Mouse (Mus musculus): Measurements from ENCODE around the gene Fam189a1. TPM values are rescaled to one million over a fixed set of nuclear protein-coding genes. Genes with fewer than 3 reads are reported as not detected.
A peak's percentile ranks its signal among the peaks of the same experiment; 100 is the strongest.

Fam189a1 gene
- polyA plus RNA-seq, 1 experiment from 2014 or later, result 0.27 TPM

DNA sequence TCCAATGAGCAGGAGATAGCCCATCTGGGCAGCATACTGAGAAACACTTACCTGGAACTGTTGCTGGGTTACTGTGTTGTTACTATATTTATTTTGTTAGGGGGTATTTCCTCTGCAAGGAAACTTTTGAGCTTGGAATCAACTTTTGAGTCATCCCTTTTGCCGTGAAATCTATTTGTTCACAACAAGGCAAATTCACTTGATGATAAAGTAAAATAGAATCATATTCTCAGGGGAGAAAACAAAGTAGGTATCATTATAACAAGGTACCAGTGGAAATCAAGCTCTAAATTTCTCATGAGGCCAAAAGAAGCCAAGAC, 315.8 kb downstream of the Fam189a1 start:
- Histone ChIP-seq H3K4me1 (replicated peaks; ENCODE audit: control insufficient read depth, insufficient read depth, low read length) (no peaks in the 10 kb centered on the region), H3K9me3 (ENCODE audit: control insufficient read depth, low read length) (no peaks in the 10 kb centered on the region), H3K4me3 (ENCODE audit: low read depth, low read length) (no peak overlapping the region), H3K36me3 (ENCODE audit: control insufficient read depth, insufficient read depth, low read length) (no peaks in the 10 kb centered on the region), H3K27ac (ENCODE audit: low read depth, low read length) (no peak overlapping the region), H3K27me3 (replicated peaks; ENCODE audit: control insufficient read depth, insufficient read depth, low read length) (no peaks in the 10 kb centered on the region), H3K9ac (ENCODE audit: low read depth, low read length) (no peak overlapping the region), H3K4me2 (peak overlapping the region; percentile 59; the same call in 1 of the 2 replicates)
- ATAC-seq (replicated peaks; ENCODE audit: low FRiP score), result no peak
- DNase-seq (ENCODE audit: low spot score), result no peak
- 73% methylated on average over 1 of the region's 1 CpGs for WGBS

DNA sequence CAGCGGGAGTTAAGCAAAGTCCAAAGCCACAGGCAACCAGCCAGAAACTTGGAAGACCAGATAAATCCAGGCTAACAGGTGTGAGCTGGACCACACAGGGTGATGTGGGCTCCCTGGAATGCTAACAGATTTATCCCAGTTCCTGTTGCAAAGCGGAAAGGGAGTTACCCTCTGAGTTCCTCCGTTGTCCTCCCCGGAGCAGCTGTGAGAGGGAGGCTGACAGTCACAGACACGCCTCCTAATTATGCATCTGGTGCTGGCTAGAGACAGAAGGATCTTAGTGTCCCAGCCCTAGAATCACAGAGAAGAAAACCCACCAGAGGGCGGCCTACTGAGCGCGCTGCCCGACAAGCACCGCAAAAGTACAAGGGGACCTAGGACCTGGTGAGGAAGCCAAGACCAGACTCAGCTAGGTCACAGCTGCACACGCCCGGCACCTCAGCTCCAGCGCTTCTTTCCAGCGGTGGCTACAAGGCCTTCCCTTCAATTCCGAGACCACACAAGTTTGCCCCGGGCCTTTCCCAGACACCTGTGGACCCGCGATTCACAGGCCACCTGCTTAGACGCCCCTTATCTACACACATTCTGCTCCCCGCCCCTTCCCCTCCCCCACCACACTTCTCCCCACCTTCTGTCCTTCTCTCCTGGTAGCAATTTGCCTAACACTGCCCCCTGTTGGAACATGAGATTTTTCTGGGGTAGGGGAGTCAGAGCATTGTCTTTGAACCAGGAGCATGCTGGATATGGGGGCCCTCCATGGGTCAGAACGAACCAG, 316.4 kb downstream of the Fam189a1 start:
- DNase-seq (ENCODE audit: low spot score), result peak; percentile 36
- peak; percentile 56 for ATAC-seq (replicated peaks; ENCODE audit: low FRiP score)
- Histone ChIP-seq H3K4me3 (ENCODE audit: low read depth, low read length) (peak overlapping the region; percentile 35), H3K9ac (ENCODE audit: low read depth, low read length) (no peak overlapping the region), H3K4me1 (replicated peaks; ENCODE audit: control insufficient read depth, insufficient read depth, low read length) (no peaks in the 10 kb centered on the region), H3K27me3 (replicated peaks; ENCODE audit: control insufficient read depth, insufficient read depth, low read length) (no peaks in the 10 kb centered on the region), H3K9me3 (ENCODE audit: control insufficient read depth, low read length) (no peaks in the 10 kb centered on the region), H3K4me2 (peak overlapping the region; percentile 59), H3K27ac (ENCODE audit: low read depth, low read length) (no peak overlapping the region), H3K36me3 (ENCODE audit: control insufficient read depth, insufficient read depth, low read length) (no peaks in the 10 kb centered on the region)
- 1% methylated on average over 21 of the region's 21 CpGs for WGBS

DNA sequence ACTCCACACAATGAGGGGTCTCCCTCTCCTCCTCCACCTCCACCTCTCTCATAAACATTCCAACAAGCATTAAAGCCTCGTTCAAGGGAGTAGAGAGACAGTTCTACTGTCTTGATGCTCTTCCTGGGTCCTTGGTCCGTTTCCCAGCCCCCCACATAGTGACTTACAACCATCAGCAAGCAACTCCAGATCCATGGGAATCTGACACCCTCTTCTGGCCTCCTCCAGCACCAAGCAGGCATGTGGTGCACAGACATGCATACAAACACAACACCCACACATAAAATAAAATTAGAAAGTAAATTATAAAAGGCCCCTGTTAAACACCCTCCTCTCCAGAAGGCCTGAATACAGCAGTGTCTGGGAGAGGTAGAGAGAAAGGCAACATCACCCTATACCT, 317.1 kb downstream of the Fam189a1 start:
- Histone ChIP-seq H3K27me3 (replicated peaks; ENCODE audit: control insufficient read depth, insufficient read depth, low read length) (no peaks in the 10 kb centered on the region), H3K36me3 (ENCODE audit: control insufficient read depth, insufficient read depth, low read length) (no peaks in the 10 kb centered on the region), H3K9ac (ENCODE audit: low read depth, low read length) (no peak overlapping the region), H3K4me3 (ENCODE audit: low read depth, low read length) (no peak overlapping the region), H3K4me1 (replicated peaks; ENCODE audit: control insufficient read depth, insufficient read depth, low read length) (no peaks in the 10 kb centered on the region), H3K9me3 (ENCODE audit: control insufficient read depth, low read length) (no peaks in the 10 kb centered on the region), H3K4me2 (peak overlapping the region; percentile 59; the same call in 1 of the 2 replicates), H3K27ac (ENCODE audit: low read depth, low read length) (no peak overlapping the region)
- 54% methylated on average over 2 of the region's 2 CpGs for WGBS
- no peak for DNase-seq (ENCODE audit: low spot score)
- ATAC-seq (replicated peaks; ENCODE audit: low FRiP score), result no peak

DNA sequence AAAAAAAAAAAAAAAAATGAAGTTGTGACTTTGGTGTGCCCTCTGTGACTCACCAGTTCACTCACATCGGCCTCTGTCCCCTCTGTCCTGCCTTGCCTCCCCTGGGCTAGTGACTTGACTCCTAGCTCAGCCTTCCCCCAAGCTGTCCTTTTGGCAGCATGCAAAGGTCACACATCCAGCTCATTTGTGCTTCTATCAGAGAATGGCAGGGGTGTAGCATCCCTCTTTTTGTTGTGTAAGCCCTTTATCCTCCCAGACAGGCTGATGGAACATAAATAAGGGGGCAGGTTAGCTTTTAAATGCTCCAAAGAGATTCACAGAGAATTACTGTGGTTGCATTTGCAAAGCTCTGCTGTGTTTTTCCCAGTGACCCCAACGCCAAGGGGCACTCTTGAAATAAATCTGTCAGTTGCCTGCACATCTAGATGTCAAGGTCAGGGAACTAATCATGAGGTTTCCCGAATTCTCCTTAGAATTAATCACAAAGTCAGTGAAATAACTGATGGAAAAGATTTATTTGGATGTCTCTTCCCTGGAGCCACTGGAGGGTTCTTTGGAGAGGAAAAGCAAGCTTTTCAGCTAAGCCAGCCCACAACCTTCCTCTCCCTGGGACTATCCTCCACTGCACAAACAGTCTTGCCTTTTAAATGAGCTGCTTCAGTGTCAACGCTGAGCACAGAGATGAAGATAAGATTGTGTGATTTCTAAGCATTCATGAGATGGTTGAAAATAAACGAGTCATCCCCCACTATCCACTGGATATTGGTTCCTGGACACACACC, 326.0 kb downstream of the Fam189a1 start:
- no peaks in the 10 kb centered on the region for H3K9me3 ChIP-seq (ENCODE audit: control insufficient read depth, low read length)
- no peaks in the 10 kb centered on the region for H3K4me1 ChIP-seq (replicated peaks; ENCODE audit: control insufficient read depth, insufficient read depth, low read length)
- DNase-seq (ENCODE audit: low spot score), result no peak
- WGBS, result 48% methylated on average over 5 of the region's 5 CpGs
- no peaks in the 10 kb centered on the region for H3K36me3 ChIP-seq (ENCODE audit: control insufficient read depth, insufficient read depth, low read length)
- no peak overlapping the region for H3K9ac ChIP-seq (ENCODE audit: low read depth, low read length)
- H3K27me3 ChIP-seq (replicated peaks; ENCODE audit: control insufficient read depth, insufficient read depth, low read length), result no peaks in the 10 kb centered on the region
- no peak overlapping the region for H3K27ac ChIP-seq (ENCODE audit: low read depth, low read length)
- no peak overlapping the region for H3K4me3 ChIP-seq (ENCODE audit: low read depth, low read length)
- ATAC-seq (replicated peaks; ENCODE audit: low FRiP score), result no peak
- H3K4me2 ChIP-seq, result no peak overlapping the region

DNA sequence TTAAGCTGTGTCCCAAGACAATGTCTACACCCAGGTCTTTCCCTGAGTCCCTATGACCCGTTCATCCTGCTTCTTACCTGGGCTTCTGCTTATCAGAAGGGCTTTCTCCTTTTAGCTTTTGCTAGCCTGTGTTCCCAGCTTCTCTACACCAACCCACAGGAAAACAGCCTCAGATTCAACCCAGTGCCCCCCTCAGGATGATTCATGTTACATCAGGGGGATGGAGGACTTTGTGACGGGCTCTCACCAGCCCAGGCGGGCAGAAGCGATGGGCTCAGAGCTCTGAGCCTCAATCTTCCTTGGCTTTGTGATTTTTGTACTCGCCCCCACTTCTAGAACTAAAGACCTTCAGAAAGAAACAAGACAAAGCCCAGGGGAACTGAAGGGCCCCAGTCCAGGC, 335.3 kb downstream of the Fam189a1 start:
- H3K36me3 ChIP-seq (ENCODE audit: control insufficient read depth, insufficient read depth, low read length), result no peaks in the 10 kb centered on the region
- DNase-seq (ENCODE audit: low spot score), result no peak

DNA sequence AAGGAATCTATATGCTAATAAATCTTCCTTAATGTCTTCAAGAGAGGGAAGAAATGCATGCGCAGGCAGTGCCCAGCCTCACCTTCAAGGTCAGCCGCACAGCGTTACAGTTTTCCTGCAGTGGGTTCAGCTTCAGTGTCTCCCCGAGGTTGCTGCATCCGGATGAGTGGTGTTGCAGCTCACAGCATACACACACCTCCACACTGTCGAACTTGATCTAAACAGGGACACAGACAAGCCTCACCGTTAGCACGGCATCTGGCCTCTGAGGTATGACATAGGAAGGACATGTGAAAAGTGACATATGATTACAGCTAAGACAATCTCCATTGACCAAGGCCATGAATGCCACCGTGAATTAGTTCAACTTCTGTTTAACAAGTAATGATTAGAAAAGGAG, 336.7 kb downstream of the Fam189a1 start:
- no peak overlapping the region for H3K9ac ChIP-seq (ENCODE audit: low read depth, low read length)
- H3K27ac ChIP-seq (ENCODE audit: low read depth, low read length), result no peak overlapping the region
- no peaks in the 10 kb centered on the region for H3K4me1 ChIP-seq (replicated peaks; ENCODE audit: control insufficient read depth, insufficient read depth, low read length)
- no peaks in the 10 kb centered on the region for H3K27me3 ChIP-seq (replicated peaks; ENCODE audit: control insufficient read depth, insufficient read depth, low read length)
- no peak overlapping the region for H3K4me2 ChIP-seq
- DNase-seq (ENCODE audit: low spot score), result no peak
- ATAC-seq (replicated peaks; ENCODE audit: low FRiP score), result no peak
- H3K4me3 ChIP-seq (ENCODE audit: low read depth, low read length), result no peak overlapping the region
- 82% methylated on average over 9 of the region's 9 CpGs for WGBS
- H3K36me3 ChIP-seq (ENCODE audit: control insufficient read depth, insufficient read depth, low read length), result no peaks in the 10 kb centered on the region
- H3K9me3 ChIP-seq (ENCODE audit: control insufficient read depth, low read length), result no peaks in the 10 kb centered on the region

More for the DNA sequence above, 335.3 kb downstream of the Fam189a1 start:
- H3K4me1 ChIP-seq (replicated peaks; ENCODE audit: control insufficient read depth, insufficient read depth, low read length), result no peaks in the 10 kb centered on the region
- no peak overlapping the region for H3K9ac ChIP-seq (ENCODE audit: low read depth, low read length)
- no peak overlapping the region for H3K4me2 ChIP-seq
- H3K27me3 ChIP-seq (replicated peaks; ENCODE audit: control insufficient read depth, insufficient read depth, low read length), result no peaks in the 10 kb centered on the region
- H3K4me3 ChIP-seq (ENCODE audit: low read depth, low read length), result no peak overlapping the region
- no peaks in the 10 kb centered on the region for H3K9me3 ChIP-seq (ENCODE audit: control insufficient read depth, low read length)
- no peak overlapping the region for H3K27ac ChIP-seq (ENCODE audit: low read depth, low read length)
- WGBS, result 69% methylated on average over 5 of the region's 5 CpGs
- ATAC-seq (replicated peaks; ENCODE audit: low FRiP score), result no peak

DNA sequence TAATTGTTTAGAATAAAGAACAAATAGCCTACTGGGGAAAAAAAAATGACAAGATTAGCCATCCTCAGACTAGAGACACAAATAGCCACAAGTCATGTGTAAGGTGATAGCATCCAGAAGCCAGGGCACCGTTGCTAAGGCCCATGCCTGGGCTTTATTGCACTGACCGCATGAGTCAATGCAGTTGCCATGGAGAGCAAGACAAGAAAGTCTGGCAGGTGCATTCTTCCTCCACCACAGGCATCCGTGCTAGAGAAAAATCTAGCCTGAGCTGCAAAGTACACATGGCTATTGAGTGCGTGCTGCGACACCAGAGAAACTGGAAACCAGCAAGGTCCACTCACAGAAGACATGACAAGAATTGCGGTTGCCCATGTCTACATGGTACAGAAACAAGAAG, 347.5 kb downstream of the Fam189a1 start:
- DNase-seq (ENCODE audit: low spot score) (no peak), ATAC-seq (replicated peaks; ENCODE audit: low FRiP score) (no peak)
- H3K4me2 ChIP-seq, result no peak overlapping the region
- H3K27ac ChIP-seq (ENCODE audit: low read depth, low read length), result no peak overlapping the region
- H3K36me3 ChIP-seq (ENCODE audit: control insufficient read depth, insufficient read depth, low read length), result no peaks in the 10 kb centered on the region
- no peaks in the 10 kb centered on the region for H3K9me3 ChIP-seq (ENCODE audit: control insufficient read depth, low read length)
- no peak overlapping the region for H3K9ac ChIP-seq (ENCODE audit: low read depth, low read length)
- no peak overlapping the region for H3K4me3 ChIP-seq (ENCODE audit: low read depth, low read length)
- H3K27me3 ChIP-seq (replicated peaks; ENCODE audit: control insufficient read depth, insufficient read depth, low read length), result no peaks in the 10 kb centered on the region
- no peaks in the 10 kb centered on the region for H3K4me1 ChIP-seq (replicated peaks; ENCODE audit: control insufficient read depth, insufficient read depth, low read length)
- 82% methylated on average over 6 of the region's 6 CpGs for WGBS

DNA sequence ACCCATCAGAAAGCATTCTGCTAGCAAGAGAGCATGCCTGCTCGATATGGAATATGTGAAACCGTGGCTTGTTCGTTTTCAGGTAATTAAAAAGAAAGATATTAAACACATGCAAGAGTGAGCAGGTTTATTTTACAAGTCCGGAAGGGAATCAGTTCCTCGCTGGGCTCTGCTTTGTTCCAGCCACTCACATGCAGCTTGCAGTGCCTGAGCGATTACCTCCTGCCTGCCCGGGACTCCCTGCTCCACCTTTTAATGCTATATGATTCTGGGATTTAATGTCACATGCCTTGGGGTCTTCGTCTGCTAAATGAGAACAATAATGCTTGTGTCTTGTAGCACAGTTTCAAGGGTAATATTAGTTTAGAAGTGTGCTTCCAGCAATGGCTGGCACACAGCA, 351.3 kb downstream of the Fam189a1 start:
- no peak overlapping the region for H3K27ac ChIP-seq (ENCODE audit: low read depth, low read length)
- DNase-seq (ENCODE audit: low spot score) (no peak), ATAC-seq (replicated peaks; ENCODE audit: low FRiP score) (no peak)
- H3K9me3 ChIP-seq (ENCODE audit: control insufficient read depth, low read length), result no peaks in the 10 kb centered on the region
- H3K4me1 ChIP-seq (replicated peaks; ENCODE audit: control insufficient read depth, insufficient read depth, low read length), result no peaks in the 10 kb centered on the region
- H3K4me3 ChIP-seq (ENCODE audit: low read depth, low read length), result no peak overlapping the region
- no peaks in the 10 kb centered on the region for H3K27me3 ChIP-seq (replicated peaks; ENCODE audit: control insufficient read depth, insufficient read depth, low read length)
- H3K4me2 ChIP-seq, result no peak overlapping the region
- H3K9ac ChIP-seq (ENCODE audit: low read depth, low read length), result no peak overlapping the region
- H3K36me3 ChIP-seq (ENCODE audit: control insufficient read depth, insufficient read depth, low read length), result no peaks in the 10 kb centered on the region
- WGBS, result 80% methylated on average over 8 of the region's 8 CpGs

DNA sequence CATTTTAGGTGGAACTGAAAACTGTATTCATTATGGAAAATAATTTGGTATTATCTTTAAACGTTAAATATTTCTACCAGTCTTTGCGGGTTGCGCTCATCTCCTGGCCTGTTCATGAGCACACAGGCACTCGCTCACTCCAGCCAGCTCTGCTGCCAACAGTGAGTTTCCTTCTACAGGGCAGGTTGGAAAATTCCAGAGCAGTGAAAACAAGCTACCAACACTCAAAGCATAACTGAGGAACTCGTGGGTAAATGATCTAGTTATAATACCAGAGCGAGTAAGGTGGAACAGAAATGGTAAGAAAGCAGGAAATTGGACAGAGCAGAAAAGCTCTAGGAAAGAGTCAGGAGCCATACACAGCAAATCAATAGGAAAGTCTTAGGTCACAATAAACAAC, 360.8 kb downstream of the Fam189a1 start:
- no peaks in the 10 kb centered on the region for H3K36me3 ChIP-seq (ENCODE audit: control insufficient read depth, insufficient read depth, low read length)
- no peak overlapping the region for H3K9ac ChIP-seq (ENCODE audit: low read depth, low read length)
- DNase-seq (ENCODE audit: low spot score) (no peak), ATAC-seq (replicated peaks; ENCODE audit: low FRiP score) (no peak)
- H3K27ac ChIP-seq (ENCODE audit: low read depth, low read length), result no peak overlapping the region
- no peak overlapping the region for H3K4me3 ChIP-seq (ENCODE audit: low read depth, low read length)
- H3K4me1 ChIP-seq (replicated peaks; ENCODE audit: control insufficient read depth, insufficient read depth, low read length), result no peaks in the 10 kb centered on the region
- no peaks in the 10 kb centered on the region for H3K9me3 ChIP-seq (ENCODE audit: control insufficient read depth, low read length)
- H3K4me2 ChIP-seq, result no peak overlapping the region
- 81% methylated on average over 6 of the region's 6 CpGs for WGBS
- no peaks in the 10 kb centered on the region for H3K27me3 ChIP-seq (replicated peaks; ENCODE audit: control insufficient read depth, insufficient read depth, low read length)
